Mouse (Mus musculus) myocyte (in vitro differentiated cells): ENCODE data around the gene Bend3. TPM values are rescaled to one million over a fixed set of nuclear protein-coding genes. Genes with fewer than 3 reads are reported as not detected.
A peak's percentile ranks its signal among the peaks of the same experiment; 100 is the strongest.

Experiments
- H3K27me3 ChIP-seq: one replicate; pipeline ENCODE4 v1.6.1; 2011; ENCODE audit not compliant: control insufficient read depth, insufficient read depth, insufficient read length
- H3K36me3 ChIP-seq: one replicate; pipeline ENCODE4 v1.6.1; 2011; ENCODE audit not compliant: control insufficient read depth, insufficient read depth
- H3K4me2 ChIP-seq: one replicate; pipeline ENCODE4 v1.6.1; 2011; ENCODE audit warnings: low read depth, control low read depth
- H3K4me3 ChIP-seq: one replicate; pipeline ENCODE4 v1.5.1; 2011; ENCODE audit warnings: mild to moderate bottlenecking, control low read depth, moderate library complexity
- H3K79me2 ChIP-seq: one replicate; pipeline ENCODE4 v1.6.1; 2011; ENCODE audit not compliant: control insufficient read depth, insufficient read depth
- H3ac ChIP-seq: one replicate; pipeline ENCODE4 v1.6.1; 2011; ENCODE audit not compliant: control insufficient read depth, insufficient read length
- CEBPB ChIP-seq: IDR thresholded peaks from 2 replicates; pipeline ENCODE4 v1.6.1; 2011; ENCODE audit warnings: mild to moderate bottlenecking, moderate library complexity; ENCODE audit not compliant: poor library complexity, insufficient read depth, severe bottlenecking
- E2F4 ChIP-seq: IDR thresholded peaks from one replicate; pipeline ENCODE4 v1.6.1; 2011; ENCODE audit warnings: mild to moderate bottlenecking, control low read depth, moderate library complexity; ENCODE audit not compliant: insufficient read depth
- MAX ChIP-seq: IDR thresholded peaks from one replicate; pipeline ENCODE4 v1.6.1; 2011; ENCODE audit warnings: low read depth, mild to moderate bottlenecking, control low read depth
- MYOD1 ChIP-seq, 3 experiments: IDR thresholded peaks; one replicate each; pipeline ENCODE4 v1.6.1; 2011; ENCODE audit warnings: control low read depth in 2 of 3, low read depth in 2 of 3, mild to moderate bottlenecking in 2 of 3, moderate library complexity in 1 of 3; ENCODE audit not compliant: insufficient read length in 2 of 3, control insufficient read depth in 1 of 3
- MYOG ChIP-seq, 3 experiments: IDR thresholded peaks; one replicate each; pipeline ENCODE4 v1.6.1; 2011; ENCODE audit warnings: control low read depth in 2 of 3, low read depth in 2 of 3, mild to moderate bottlenecking in 2 of 3; ENCODE audit not compliant: insufficient read length in 2 of 3, control insufficient read depth in 1 of 3, insufficient read depth in 1 of 3
- POLR2A ChIP-seq: IDR thresholded peaks from one replicate; pipeline ENCODE4 v1.6.1; 2011; ENCODE audit warnings: low read depth, mild to moderate bottlenecking, control low read depth, moderate library complexity; ENCODE audit not compliant: insufficient read length
- POLR2AphosphoS2 ChIP-seq: IDR thresholded peaks from one replicate; pipeline ENCODE4 v1.6.1; 2011; ENCODE audit warnings: low read depth, control low read depth; ENCODE audit not compliant: insufficient read length
- REST ChIP-seq: IDR thresholded peaks from one replicate; pipeline ENCODE4 v1.6.1; 2011; ENCODE audit warnings: mild to moderate bottlenecking, control low read depth, moderate library complexity; ENCODE audit not compliant: insufficient read depth, insufficient read length
- SRF ChIP-seq: IDR thresholded peaks from one replicate; pipeline ENCODE4 v1.6.1; 2011; ENCODE audit warnings: low read depth; ENCODE audit not compliant: control insufficient read depth, insufficient read length
- TCF12 ChIP-seq: IDR thresholded peaks from one replicate; pipeline ENCODE4 v1.6.1; 2011; ENCODE audit warnings: mild to moderate bottlenecking, control low read depth; ENCODE audit not compliant: poor library complexity, insufficient read depth, severe bottlenecking
- TCF3 ChIP-seq: IDR thresholded peaks from one replicate; pipeline ENCODE4 v1.6.1; 2011; ENCODE audit warnings: low read depth, control low read depth; ENCODE audit not compliant: insufficient read length
- USF1 ChIP-seq: IDR thresholded peaks from one replicate; pipeline ENCODE4 v1.6.1; 2011; ENCODE audit warnings: low read depth, mild to moderate bottlenecking, control low read depth, moderate library complexity
- polyA plus RNA-seq: library from polyadenylated mRNA; unstranded; fragments of >200 nt; fragmentation: generic; extraction: Trizol; gene quantifications from one replicate; pipeline ENCODE4 v1.2.1, GENCODE M21; 2012; ENCODE audit warnings: missing spikeins

The Bend3 gene
- polyA plus RNA-seq, 1 experiment = 3.0 TPM

DNA sequence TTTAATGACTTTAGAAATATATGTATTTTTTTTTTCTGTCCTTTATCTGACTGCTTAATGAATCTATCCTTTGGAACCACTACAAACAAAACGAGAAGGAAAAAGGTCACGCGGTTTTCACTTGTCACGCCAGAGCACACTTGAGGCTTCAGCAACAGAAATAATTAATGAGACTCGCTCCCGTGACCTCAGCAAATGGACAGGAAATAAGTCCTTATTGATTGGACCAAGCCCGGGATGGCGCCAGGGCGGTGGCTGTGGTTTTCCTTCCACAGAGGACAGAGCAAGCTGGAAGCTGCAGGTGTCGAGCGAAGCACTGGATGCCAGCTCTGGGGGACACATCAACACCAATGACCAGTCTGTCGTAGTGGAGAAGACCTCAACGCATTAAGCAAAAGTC lies 38.6 kb upstream of the Bend3 start:
- Histone ChIP-seq H3K4me2 (no peak overlapping the region), H3K79me2 (no peaks in the 10 kb centered on the region)
- TF ChIP-seq MYOG (IDR thresholded peaks at IDR 0.05; ENCODE audit: control insufficient read depth in 1 of 3, insufficient read depth in 1 of 3, insufficient read length in 2 of 3, low read depth in 2 of 3) = no peak
- TF ChIP-seq E2F4 = no peak
- no peak for TF ChIP-seq TCF3
- TF ChIP-seq USF1 = no peak
- no peak for TF ChIP-seq POLR2AphosphoS2
- no peak for TF ChIP-seq SRF
- TF ChIP-seq MYOD1 (IDR thresholded peaks at IDR 0.05; ENCODE audit: control insufficient read depth in 1 of 3, insufficient read length in 2 of 3, low read depth in 2 of 3) = no peak
- no peak for TF ChIP-seq REST
- TF ChIP-seq MAX = no peak
- no peak for TF ChIP-seq POLR2A
- TF ChIP-seq CEBPB = no peak
- TF ChIP-seq TCF12 = no peak

DNA sequence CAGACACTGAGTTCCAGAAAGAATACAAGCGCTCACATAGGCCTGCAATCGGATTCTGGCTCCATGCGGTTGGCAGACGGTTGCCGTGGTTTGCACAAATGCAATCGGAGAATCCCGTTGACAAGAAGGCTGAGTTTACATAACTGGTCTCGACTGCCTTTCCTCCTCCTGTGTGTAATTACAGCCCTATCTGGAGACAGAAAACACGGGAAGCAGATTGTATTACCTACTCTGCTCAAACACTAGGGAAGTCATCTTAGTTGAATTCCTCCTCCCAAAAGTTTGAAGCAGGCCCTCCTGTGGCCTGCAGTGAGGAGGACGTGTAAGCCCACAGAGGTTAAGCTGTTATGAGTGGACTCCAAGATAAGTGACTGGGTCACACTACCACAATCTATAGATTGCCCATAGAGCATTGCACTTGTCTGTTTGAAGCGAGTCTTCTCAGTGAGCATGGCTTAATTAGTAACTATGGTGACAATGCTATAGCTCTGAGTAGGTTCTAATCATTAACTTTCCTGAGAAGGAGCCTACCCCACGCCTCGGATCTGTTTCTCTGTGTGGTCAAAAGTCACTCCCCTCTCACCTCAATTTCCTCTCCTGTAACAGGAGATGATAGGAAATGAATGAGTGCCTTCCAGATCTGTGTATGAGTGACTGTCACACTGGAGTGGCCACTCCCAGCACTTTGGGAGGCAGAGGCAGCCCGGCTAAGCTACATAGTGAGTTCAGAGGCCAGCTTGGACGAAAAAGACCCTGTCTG lies 37.5 kb upstream of the Bend3 start:
- TF ChIP-seq CEBPB (no peak), MYOG (IDR thresholded peaks at IDR 0.05; ENCODE audit: control insufficient read depth in 1 of 3, insufficient read depth in 1 of 3, insufficient read length in 2 of 3, low read depth in 2 of 3) (no peak), MAX (no peak), MYOD1 (IDR thresholded peaks at IDR 0.05; ENCODE audit: control insufficient read depth in 1 of 3, insufficient read length in 2 of 3, low read depth in 2 of 3) (no peak), POLR2A (no peak), TCF3 (no peak), USF1 (no peak), E2F4 (no peak), SRF (no peak), REST (no peak), POLR2AphosphoS2 (no peak), TCF12 (no peak)
- H3K27me3 ChIP-seq = no peaks in the 10 kb centered on the region
- H3K4me2 ChIP-seq = no peak overlapping the region
- H3K79me2 ChIP-seq = no peaks in the 10 kb centered on the region
- H3ac ChIP-seq = no peak overlapping the region
- H3K4me3 ChIP-seq = no peak overlapping the region
- no peaks in the 10 kb centered on the region for H3K36me3 ChIP-seq

More for the DNA sequence above, 38.6 kb upstream of the Bend3 start:
- no peaks in the 10 kb centered on the region for H3K27me3 ChIP-seq
- H3K36me3 ChIP-seq = no peaks in the 10 kb centered on the region
- no peak overlapping the region for H3ac ChIP-seq
- no peak overlapping the region for H3K4me3 ChIP-seq

DNA sequence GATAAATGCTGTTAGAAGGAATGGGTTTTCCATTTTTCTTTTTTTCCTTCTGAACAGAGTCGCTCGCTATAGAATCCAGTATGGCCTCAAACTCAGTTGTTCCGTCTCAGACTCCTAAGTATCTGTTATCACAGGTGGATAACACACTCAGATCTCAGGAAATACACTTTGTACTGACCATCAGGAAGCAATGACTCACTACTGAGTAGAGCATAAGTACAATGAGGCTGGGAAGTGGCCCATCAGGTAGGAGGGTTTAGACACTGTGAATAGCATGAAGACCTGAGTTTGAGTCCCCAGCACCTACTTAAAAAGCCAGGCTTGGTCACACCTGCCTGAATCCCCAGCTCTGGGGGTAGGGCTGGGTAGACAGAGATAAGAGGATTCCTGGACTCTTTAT lies 30.0 kb upstream of the Bend3 start:
- Histone ChIP-seq H3K4me2 (no peak overlapping the region), H3ac (no peak overlapping the region), H3K36me3 (no peaks in the 10 kb centered on the region), H3K4me3 (no peak overlapping the region), H3K27me3 (no peaks in the 10 kb centered on the region), H3K79me2 (no peaks in the 10 kb centered on the region)
- TF ChIP-seq TCF12 (no peak), MYOD1 (IDR thresholded peaks at IDR 0.05; ENCODE audit: control insufficient read depth in 1 of 3, insufficient read length in 2 of 3, low read depth in 2 of 3) (no peak), E2F4 (no peak), MAX (no peak), USF1 (no peak), REST (no peak), POLR2A (no peak), SRF (no peak), MYOG (IDR thresholded peaks at IDR 0.05; ENCODE audit: control insufficient read depth in 1 of 3, insufficient read depth in 1 of 3, insufficient read length in 2 of 3, low read depth in 2 of 3) (no peak), CEBPB (no peak), POLR2AphosphoS2 (no peak), TCF3 (no peak)

DNA sequence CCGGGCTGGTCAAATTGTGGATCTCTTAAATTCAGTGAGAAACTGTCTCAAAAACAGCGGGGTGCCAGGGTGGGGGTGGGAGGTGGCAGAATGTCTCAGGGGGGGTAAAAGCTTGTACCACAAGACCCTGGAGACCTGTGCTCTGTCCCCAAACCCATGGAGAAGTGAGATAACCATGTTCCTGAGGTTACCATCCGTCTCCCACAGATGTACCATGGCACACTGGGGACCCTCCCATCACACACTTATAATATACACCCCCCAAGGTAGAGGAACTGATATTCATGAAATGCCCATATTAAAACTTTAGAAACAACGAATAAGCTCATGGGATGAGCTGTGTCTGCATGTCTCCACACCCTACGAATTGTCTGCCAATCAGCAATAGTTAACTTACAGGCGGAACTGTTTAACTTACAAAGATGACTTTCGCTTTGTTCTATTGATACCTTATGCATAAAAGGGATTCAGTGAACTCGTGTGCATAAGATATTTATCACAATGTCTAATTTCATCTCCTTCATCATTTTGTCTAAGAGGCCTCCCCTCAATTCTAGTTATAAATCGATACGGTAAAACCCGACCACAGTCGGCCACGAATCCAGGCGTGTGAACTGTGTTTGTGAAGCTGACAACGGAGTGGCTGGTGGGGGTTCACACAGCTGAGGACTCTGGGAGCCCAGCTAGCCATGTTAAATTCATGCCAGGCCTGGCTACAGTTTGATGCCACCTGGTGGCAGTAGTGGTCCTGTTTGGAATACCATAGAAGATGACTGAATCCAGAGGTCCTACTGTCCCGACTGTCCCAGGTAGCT lies 26.6 kb upstream of the Bend3 start:
- TF ChIP-seq MYOD1 (IDR thresholded peaks at IDR 0.05; ENCODE audit: control insufficient read depth in 1 of 3, insufficient read length in 2 of 3, low read depth in 2 of 3) = no peak
- no peak for TF ChIP-seq MAX
- no peak for TF ChIP-seq POLR2AphosphoS2
- TF ChIP-seq MYOG (IDR thresholded peaks at IDR 0.05; ENCODE audit: control insufficient read depth in 1 of 3, insufficient read depth in 1 of 3, insufficient read length in 2 of 3, low read depth in 2 of 3) = no peak
- TF ChIP-seq SRF = no peak
- TF ChIP-seq USF1 = no peak
- TF ChIP-seq CEBPB = no peak
- TF ChIP-seq E2F4 = no peak
- Histone ChIP-seq H3ac (no peak overlapping the region), H3K4me2 (peak overlapping the region; percentile 72), H3K79me2 (no peaks in the 10 kb centered on the region), H3K27me3 (no peaks in the 10 kb centered on the region), H3K4me3 (no peak overlapping the region), H3K36me3 (no peaks in the 10 kb centered on the region)
